Mouse (Mus musculus) MEL (cell line): ENCODE measurements around the gene Gabra4. TPM values are rescaled to one million over a fixed set of nuclear protein-coding genes. Genes with fewer than 3 reads are reported as not detected.

Experiments
- DNase-seq: peaks from one replicate; pipeline ENCODE4 v3.0.0; 2011; ENCODE audit warnings: low read depth, low spot score
- H3K27ac ChIP-seq: 2 replicates; pipeline ENCODE4 v1.5.1; 2012; ENCODE audit warnings: low read depth, mild to moderate bottlenecking, control low read depth, low read length, moderate library complexity; ENCODE audit not compliant: control insufficient read depth
- H3K27me3 ChIP-seq, 2 experiments: fragments of 150-350 bp in 1 of 2; sonication (generic) in 1 of 2; 2 replicates each; pipeline ENCODE4 v1.6.1; 2012; ENCODE audit warnings: low read length in 2 of 2, mild to moderate bottlenecking in 2 of 2, improper control_type of control experiment in 1 of 2, moderate library complexity in 1 of 2; ENCODE audit not compliant: insufficient read depth in 2 of 2, control insufficient read depth in 1 of 2
- H3K36me3 ChIP-seq, 2 experiments: 2 replicates each; pipeline ENCODE4 v1.6.1; 2012 to 2014; ENCODE audit warnings: low read length in 2 of 2, improper control_type of control experiment in 1 of 2, inconsistent platforms in 1 of 2, mild to moderate bottlenecking in 1 of 2; ENCODE audit not compliant: insufficient read depth in 2 of 2, control insufficient read depth in 1 of 2
- H3K4me1 ChIP-seq, 2 experiments: fragments of 150-350 bp in 1 of 2; sonication (generic) in 1 of 2; 2 replicates each; pipeline ENCODE4 v1.6.1; 2012; ENCODE audit warnings: low read length in 2 of 2, improper control_type of control experiment in 1 of 2, mild to moderate bottlenecking in 1 of 2; ENCODE audit not compliant: insufficient read depth in 2 of 2, control insufficient read depth in 1 of 2
- H3K4me3 ChIP-seq, 2 experiments: fragments of 150-350 bp in 1 of 2; sonication (generic) in 1 of 2; 2 replicates each; pipeline ENCODE4 v1.5.1; 2012; ENCODE audit warnings: low read depth in 2 of 2, low read length in 2 of 2, mild to moderate bottlenecking in 2 of 2, moderate library complexity in 2 of 2, control low read depth in 1 of 2, improper control_type of control experiment in 1 of 2; ENCODE audit not compliant: control insufficient read depth in 1 of 2, insufficient read depth in 1 of 2
- H3K79me2 ChIP-seq: 2 replicates; pipeline ENCODE4 v1.6.1; 2012; ENCODE audit warnings: mild to moderate bottlenecking, low read length, moderate library complexity; ENCODE audit not compliant: control insufficient read depth, poor library complexity, insufficient read depth
- H3K9ac ChIP-seq: 2 replicates; pipeline ENCODE4 v1.6.1; 2012; ENCODE audit warnings: low read depth, mild to moderate bottlenecking, control low read depth, low read length, moderate library complexity; ENCODE audit not compliant: control insufficient read depth, poor library complexity, severe bottlenecking
- H3K9me3 ChIP-seq: fragments of 150-350 bp; sonication (generic); replicated peaks from 2 replicates; pipeline ENCODE4 v1.6.1; 2012; ENCODE audit warnings: mild to moderate bottlenecking, low read length, improper control_type of control experiment, moderate library complexity; ENCODE audit not compliant: insufficient read depth
- BHLHE40 ChIP-seq: IDR thresholded peaks from 2 replicates; pipeline ENCODE4 v1.6.1; 2012; ENCODE audit warnings: low read depth, mild to moderate bottlenecking, inconsistent platforms, low read length, improper control_type of control experiment, borderline replicate concordance
- CTCF ChIP-seq, 3 experiments: IDR thresholded peaks in 2 of 3; conservative IDR thresholded peaks in 1 of 3; 2 replicates each; pipeline ENCODE4 v1.5.1; 2011 to 2012; ENCODE audit warnings: low read length in 3 of 3, low read depth in 2 of 3, mild to moderate bottlenecking in 2 of 3, improper control_type of control experiment in 1 of 3, inconsistent platforms in 1 of 3, mixed read lengths in 1 of 3, moderate library complexity in 1 of 3; ENCODE audit not compliant: control insufficient read depth in 1 of 3, insufficient read depth in 1 of 3, poor library complexity in 1 of 3, severe bottlenecking in 1 of 3
- ELF1 ChIP-seq: IDR thresholded peaks from 2 replicates; pipeline ENCODE4 v1.6.1; 2014; ENCODE audit warnings: low read depth, mild to moderate bottlenecking, inconsistent platforms, low read length, improper control_type of control experiment, moderate library complexity
- EP300 ChIP-seq, 2 experiments: IDR thresholded peaks; 2 replicates each; pipeline ENCODE4 v1.6.1; 2011; ENCODE audit warnings: improper control_type of control experiment in 2 of 2, low read length in 2 of 2, low read depth in 1 of 2, mild to moderate bottlenecking in 1 of 2
- GATA1 ChIP-seq: IDR thresholded peaks from 2 replicates; pipeline ENCODE4 v1.6.1; 2011; ENCODE audit warnings: low read depth, low read length, improper control_type of control experiment
- HCFC1 ChIP-seq: IDR thresholded peaks from 2 replicates; pipeline ENCODE4 v1.6.1; 2012; ENCODE audit warnings: low read depth, mild to moderate bottlenecking, inconsistent platforms, low read length, improper control_type of control experiment, moderate library complexity
- KAT2A ChIP-seq: conservative IDR thresholded peaks from 2 replicates; pipeline ENCODE4 v1.6.1; 2012; ENCODE audit warnings: low read depth, low read length, improper control_type of control experiment, inconsistent platforms
- MAX ChIP-seq: IDR thresholded peaks from 2 replicates; pipeline ENCODE4 v1.6.1; 2011; ENCODE audit warnings: low read length, improper control_type of control experiment
- MAZ ChIP-seq: IDR thresholded peaks from 2 replicates; pipeline ENCODE4 v1.6.1; 2012; ENCODE audit warnings: low read depth, mild to moderate bottlenecking, inconsistent platforms, low read length, improper control_type of control experiment
- MEF2A ChIP-seq: IDR thresholded peaks from 2 replicates; pipeline ENCODE4 v1.6.1; 2014; ENCODE audit warnings: low read depth, mild to moderate bottlenecking, inconsistent platforms, low read length, improper control_type of control experiment; ENCODE audit not compliant: poor library complexity, insufficient replicate concordance, severe bottlenecking; ENCODE audit errors: extremely low read depth
- MYB ChIP-seq: IDR thresholded peaks from 2 replicates; pipeline ENCODE4 v1.6.1; 2011; ENCODE audit warnings: mild to moderate bottlenecking, low read depth, low read length, improper control_type of control experiment
- MYC ChIP-seq: IDR thresholded peaks from 2 replicates; pipeline ENCODE4 v1.6.1; 2011; ENCODE audit warnings: low read depth, mild to moderate bottlenecking, low read length, improper control_type of control experiment, moderate library complexity
- NELFE ChIP-seq: IDR thresholded peaks from 2 replicates; pipeline ENCODE4 v1.6.1; 2011; ENCODE audit warnings: low read depth, low read length, improper control_type of control experiment
- NRF1 ChIP-seq: IDR thresholded peaks from 2 replicates; pipeline ENCODE4 v1.6.1; 2014; ENCODE audit warnings: low read depth, mild to moderate bottlenecking, inconsistent platforms, low read length, improper control_type of control experiment, moderate library complexity; ENCODE audit not compliant: poor library complexity, insufficient read depth, severe bottlenecking
- POLR2A ChIP-seq, 2 experiments: IDR thresholded peaks; 2 replicates each; pipeline ENCODE4 v1.6.1; 2011 to 2012; ENCODE audit warnings: low read length in 2 of 2, mild to moderate bottlenecking in 2 of 2, control low read depth in 1 of 2, improper control_type of control experiment in 1 of 2, low read depth in 1 of 2, moderate library complexity in 1 of 2; ENCODE audit not compliant: control insufficient read depth in 1 of 2, insufficient read depth in 1 of 2, poor library complexity in 1 of 2
- POLR2AphosphoS2 ChIP-seq: IDR thresholded peaks from 2 replicates; pipeline ENCODE4 v1.6.1; 2011; ENCODE audit warnings: low read length, improper control_type of control experiment
- RAD21 ChIP-seq: IDR thresholded peaks from 2 replicates; pipeline ENCODE4 v1.6.1; 2011; ENCODE audit warnings: mild to moderate bottlenecking, low read depth, low read length, improper control_type of control experiment
- SMC3 ChIP-seq: IDR thresholded peaks from 2 replicates; pipeline ENCODE4 v1.6.1; 2011; ENCODE audit warnings: low read depth, low read length, improper control_type of control experiment
- TAL1 ChIP-seq: IDR thresholded peaks from 2 replicates; pipeline ENCODE4 v1.6.1; 2012; ENCODE audit warnings: mild to moderate bottlenecking, inconsistent platforms, low read length, moderate library complexity, mixed read lengths
- TBP ChIP-seq: IDR thresholded peaks from 2 replicates; pipeline ENCODE4 v1.8.0; 2011; ENCODE audit warnings: low read depth, low read length, improper control_type of control experiment
- UBTF ChIP-seq: IDR thresholded peaks from 2 replicates; pipeline ENCODE4 v1.6.1; 2012; ENCODE audit warnings: low read depth, mild to moderate bottlenecking, inconsistent platforms, low read length, improper control_type of control experiment, moderate library complexity, borderline replicate concordance; ENCODE audit not compliant: insufficient read depth
- USF2 ChIP-seq, 2 experiments: IDR thresholded peaks; 2 replicates each; pipeline ENCODE4 v1.6.1; 2011 to 2012; ENCODE audit warnings: improper control_type of control experiment in 2 of 2, low read length in 2 of 2, borderline replicate concordance in 1 of 2, inconsistent platforms in 1 of 2, low read depth in 1 of 2, mild to moderate bottlenecking in 1 of 2; ENCODE audit not compliant: insufficient read depth in 1 of 2
- ZC3H11A ChIP-seq: IDR thresholded peaks from 2 replicates; pipeline ENCODE4 v1.6.1; 2012; ENCODE audit warnings: low read depth, mild to moderate bottlenecking, inconsistent platforms, low read length, improper control_type of control experiment
- ZMIZ1 ChIP-seq: IDR thresholded peaks from 2 replicates; pipeline ENCODE4 v1.6.1; 2012; ENCODE audit warnings: low read depth, mild to moderate bottlenecking, inconsistent platforms, low read length, improper control_type of control experiment, moderate library complexity
- polyA plus RNA-seq, 2 experiments: library from polyadenylated mRNA; stranded (reverse) in 1 of 2; unstranded in 1 of 2; fragments of >175 nt in 1 of 2; fragments of >200 nt in 1 of 2; gene quantifications; 2 replicates each; pipeline versions ENCODE4 v1.2.1 to v1.2.4; 2012; ENCODE audit warnings: low replicate concordance in 2 of 2, low read depth in 1 of 2; ENCODE audit not compliant: insufficient read length in 2 of 2, insufficient read depth in 1 of 2, missing spikeins in 1 of 2
- total RNA-seq: library from RNA; depleted of rRNA; stranded (reverse); fragments of 300-350 nt; gene quantifications from 2 replicates; pipeline ENCODE4 v1.2.3, GENCODE M21; 2012

The Gabra4 gene
- total and polyA plus RNA-seq, 3 experiments, result not detected

DNA sequence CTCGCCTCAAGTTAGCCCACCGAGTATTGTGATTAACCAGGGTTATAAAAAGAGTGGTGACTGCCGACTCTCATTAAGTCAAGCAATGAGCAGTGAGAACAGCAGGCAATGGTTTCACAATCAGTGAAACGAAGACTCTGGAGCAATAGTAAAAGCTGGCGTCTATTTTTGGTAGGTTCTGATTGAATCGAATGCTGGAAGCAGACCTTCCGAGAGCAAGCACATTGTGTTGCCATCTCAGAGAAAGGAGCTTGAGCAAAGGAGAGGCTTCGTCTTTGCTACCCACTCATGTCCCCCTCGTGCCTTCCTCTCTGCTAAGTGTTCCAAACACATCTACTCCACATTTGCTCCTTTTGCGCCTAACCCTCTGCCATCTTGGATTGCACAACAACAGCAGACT lies 18.3 kb downstream of the Gabra4 start:
- no peaks in the 10 kb centered on the region for H3K79me2 ChIP-seq
- no peaks in the 10 kb centered on the region for H3K9me3 ChIP-seq
- no peaks in the 10 kb centered on the region for H3K27me3 ChIP-seq
- TF ChIP-seq MYB (no peak), MYC (no peak), GATA1 (no peak), KAT2A (no peak), MAX (no peak), BHLHE40 (no peak), RAD21 (no peak), MEF2A (no peak), HCFC1 (no peak), EP300 (IDR thresholded peaks at IDR 0.05; ENCODE audit: low read depth in 1 of 2, low read length in 2 of 2) (no peak), TAL1 (no peak), TBP (no peak), NRF1 (no peak), CTCF (IDR thresholded peaks at IDR 0.05 in 2 of 3, conservative IDR thresholded peaks at IDR 0.05 in 1 of 3; ENCODE audit: control insufficient read depth in 1 of 3, insufficient read depth in 1 of 3, low read depth in 2 of 3, low read length in 3 of 3, poor library complexity in 1 of 3, severe bottlenecking in 1 of 3) (no peak)
- DNase-seq, result no peak
- H3K9ac ChIP-seq, result no peak overlapping the region
- no peaks in the 10 kb centered on the region for H3K4me1 ChIP-seq
- no peak overlapping the region for H3K4me3 ChIP-seq
- H3K27ac ChIP-seq, result no peak overlapping the region
- no peaks in the 10 kb centered on the region for H3K36me3 ChIP-seq

DNA sequence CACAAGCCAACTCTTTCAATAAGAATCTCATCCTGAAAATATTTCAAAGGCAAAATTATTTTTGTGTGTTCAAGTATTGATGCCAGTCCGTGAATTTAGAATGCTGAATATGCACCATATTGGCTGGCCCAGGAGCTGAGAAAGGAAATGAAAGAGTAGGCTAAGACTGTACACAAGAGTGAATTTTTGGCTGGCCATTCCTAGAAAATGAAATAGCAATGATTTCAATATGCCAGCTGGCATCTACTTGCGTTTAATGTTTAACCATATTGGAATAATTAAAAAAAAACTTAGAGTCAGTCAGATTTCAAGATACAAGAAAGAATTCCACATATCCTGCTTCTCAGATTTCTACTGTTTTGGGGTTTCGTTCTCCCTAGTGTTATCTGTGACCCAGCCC lies 30.3 kb downstream of the Gabra4 start:
- H3K4me1 ChIP-seq, result no peaks in the 10 kb centered on the region
- DNase-seq, result no peak
- no peak overlapping the region for H3K9ac ChIP-seq
- H3K36me3 ChIP-seq, result no peaks in the 10 kb centered on the region
- TF ChIP-seq MAZ, result no peak
- TF ChIP-seq POLR2AphosphoS2, result no peak
- no peak for TF ChIP-seq NELFE
- TF ChIP-seq POLR2A (IDR thresholded peaks at IDR 0.05; ENCODE audit: control insufficient read depth in 1 of 2, insufficient read depth in 1 of 2, low read depth in 1 of 2, low read length in 2 of 2, poor library complexity in 1 of 2), result no peak
- TF ChIP-seq SMC3, result no peak
- TF ChIP-seq NRF1, result no peak
- TF ChIP-seq USF2 (IDR thresholded peaks at IDR 0.05; ENCODE audit: borderline replicate concordance in 1 of 2, insufficient read depth in 1 of 2, low read depth in 1 of 2, low read length in 2 of 2), result no peak
- TF ChIP-seq ZMIZ1, result no peak
- TF ChIP-seq ELF1, result no peak
- no peak for TF ChIP-seq KAT2A
- no peak for TF ChIP-seq UBTF
- no peak for TF ChIP-seq ZC3H11A
- TF ChIP-seq CTCF (IDR thresholded peaks at IDR 0.05 in 2 of 3, conservative IDR thresholded peaks at IDR 0.05 in 1 of 3; ENCODE audit: control insufficient read depth in 1 of 3, insufficient read depth in 1 of 3, low read depth in 2 of 3, low read length in 3 of 3, poor library complexity in 1 of 3, severe bottlenecking in 1 of 3), result no peak
- TF ChIP-seq MAX, result no peak
- no peaks in the 10 kb centered on the region for H3K27me3 ChIP-seq
- no peaks in the 10 kb centered on the region for H3K79me2 ChIP-seq
- no peaks in the 10 kb centered on the region for H3K9me3 ChIP-seq
- H3K27ac ChIP-seq, result no peak overlapping the region
- no peak overlapping the region for H3K4me3 ChIP-seq
